Mouse (Mus musculus): ENCODE measurements around the gene Afg1l.

GRCm38 (mm10) chr10:42388181-42388580 is 90.2 kb downstream of the Afg1l start:
- TF ChIP-seq FLI1 (IDR thresholded peaks at IDR 0.05; ENCODE audit: low read length) (no peak), GATA1 (IDR thresholded peaks at IDR 0.05; ENCODE audit: borderline replicate concordance, low read length) (no peak)

All from megakaryocyte, embryonic 14.5 days (primary cell).